Mouse (Mus musculus) liver, embryonic 11.5 days (tissue): ENCODE measurements around the gene Sfrp4. TPM values are rescaled to one million over a fixed set of nuclear protein-coding genes. Genes with fewer than 3 reads are reported as not detected.

ENCODE experiments used
- ATAC-seq: fragments of 200-750 bp; cut with Nextera tagmentation; replicated peaks from 2 replicates; pipeline ENCODE4 v1.8.0; 2017; ENCODE audit warnings: moderate number of reproducible peaks, mild to moderate bottlenecking, moderate TSS enrichment, moderate library complexity; ENCODE audit not compliant: low FRiP score
- DNase-seq: peaks from one replicate; pipeline ENCODE4 v3.0.0-alpha.2; 2017; ENCODE audit warnings: low spot score
- H3K27ac ChIP-seq: fragments of 300-500 bp; sonication (generic); 2 replicates; pipeline ENCODE4 v1.5.1; 2014; ENCODE audit warnings: mild to moderate bottlenecking, low read depth, low read length, control low read depth
- H3K27me3 ChIP-seq: fragments of 300-500 bp; sonication (generic); replicated peaks from 2 replicates; pipeline ENCODE4 v1.6.1; 2014; ENCODE audit warnings: low read length, mixed read lengths; ENCODE audit not compliant: control insufficient read depth, insufficient read depth
- H3K36me3 ChIP-seq: fragments of 300-500 bp; sonication (generic); 2 replicates; pipeline ENCODE4 v1.6.1; 2014; ENCODE audit warnings: mild to moderate bottlenecking, low read length, moderate library complexity, mixed read lengths; ENCODE audit not compliant: control insufficient read depth, insufficient read depth
- H3K4me1 ChIP-seq: fragments of 300-500 bp; sonication (generic); replicated peaks from 2 replicates; pipeline ENCODE4 v1.6.1; 2014; ENCODE audit warnings: low read length, mixed read lengths; ENCODE audit not compliant: control insufficient read depth, insufficient read depth
- H3K4me2 ChIP-seq: fragments of 300-500 bp; sonication (generic); 2 replicates; pipeline ENCODE4 v1.6.1; 2014; ENCODE audit warnings: mild to moderate bottlenecking, control low read depth, moderate library complexity
- H3K4me3 ChIP-seq: fragments of 300-500 bp; sonication (generic); 2 replicates; pipeline ENCODE4 v1.5.1; 2014; ENCODE audit warnings: low read depth, low read length, control low read depth
- H3K9ac ChIP-seq: fragments of 300-500 bp; sonication (generic); 2 replicates; pipeline ENCODE4 v1.6.1; 2014; ENCODE audit warnings: low read depth, low read length, control low read depth
- H3K9me3 ChIP-seq: fragments of 300-500 bp; sonication (generic); 2 replicates; pipeline ENCODE4 v1.6.1; 2016; ENCODE audit warnings: low read length, inconsistent platforms, mixed read lengths; ENCODE audit not compliant: control insufficient read depth
- WGBS: fragments of 180-500 bp; shearing (Covaris S2); extraction: QIAGEN DNeasy Blood & Tissue Kit; methylation state at CpG from one replicate; pipeline ENCODE4 v1.1.7; 2014; 5-methylcytosine and 5-hydroxymethylcytosine counted together
- polyA plus RNA-seq: library from polyadenylated mRNA; unstranded; fragments of >200 nt; fragmentation: Nextera tagmentation; extraction: Ambion mirVana; gene quantifications from 2 replicates; pipeline ENCODE4 v1.2.1, GENCODE M21; 2014

Sfrp4 gene
- polyA plus RNA-seq, 1 experiment from 2014 or later: 1.2 TPM

DNA sequence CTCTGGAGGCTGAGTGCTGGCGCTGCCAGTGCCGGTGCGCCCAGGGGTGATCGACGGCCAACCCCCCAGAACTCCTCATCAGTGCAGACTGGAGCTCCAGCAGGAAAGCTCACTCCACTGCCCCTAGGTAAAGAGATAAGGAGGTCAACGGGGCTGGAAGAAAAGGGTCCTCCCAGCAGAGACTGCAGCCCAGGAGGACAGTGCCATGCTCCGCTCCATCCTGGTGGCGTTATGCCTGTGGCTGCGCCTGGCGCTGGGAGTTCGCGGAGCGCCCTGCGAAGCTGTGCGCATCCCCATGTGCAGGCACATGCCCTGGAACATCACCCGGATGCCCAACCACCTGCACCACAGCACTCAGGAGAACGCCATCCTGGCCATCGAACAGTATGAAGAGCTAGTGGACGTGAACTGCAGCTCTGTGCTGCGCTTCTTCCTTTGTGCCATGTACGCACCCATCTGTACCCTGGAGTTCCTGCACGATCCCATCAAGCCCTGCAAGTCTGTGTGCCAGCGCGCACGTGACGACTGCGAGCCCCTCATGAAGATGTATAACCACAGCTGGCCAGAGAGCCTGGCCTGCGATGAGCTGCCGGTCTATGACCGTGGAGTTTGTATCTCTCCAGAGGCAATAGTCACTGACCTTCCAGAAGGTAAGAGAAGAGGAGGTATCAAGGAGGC, 463 bp downstream of the Sfrp4 start:
- peak; percentile 17; the same call in 1 of the 2 replicates for ATAC-seq
- Histone ChIP-seq H3K9ac (peak overlapping the region; percentile 56), H3K36me3 (no peaks in the 10 kb centered on the region), H3K4me1 (no peaks in the 10 kb centered on the region; the same call in none of the 2 replicates), H3K9me3 (no peaks in the 10 kb centered on the region), H3K4me3 (peak overlapping the region; percentile 53), H3K27ac (no peak overlapping the region), H3K4me2 (peak overlapping the region; percentile 92), H3K27me3 (peaks cover 18% of the 10 kb centered on the region)
- DNase-seq: no peak
- WGBS: 26% methylated on average over 30 of the region's 30 CpGs

DNA sequence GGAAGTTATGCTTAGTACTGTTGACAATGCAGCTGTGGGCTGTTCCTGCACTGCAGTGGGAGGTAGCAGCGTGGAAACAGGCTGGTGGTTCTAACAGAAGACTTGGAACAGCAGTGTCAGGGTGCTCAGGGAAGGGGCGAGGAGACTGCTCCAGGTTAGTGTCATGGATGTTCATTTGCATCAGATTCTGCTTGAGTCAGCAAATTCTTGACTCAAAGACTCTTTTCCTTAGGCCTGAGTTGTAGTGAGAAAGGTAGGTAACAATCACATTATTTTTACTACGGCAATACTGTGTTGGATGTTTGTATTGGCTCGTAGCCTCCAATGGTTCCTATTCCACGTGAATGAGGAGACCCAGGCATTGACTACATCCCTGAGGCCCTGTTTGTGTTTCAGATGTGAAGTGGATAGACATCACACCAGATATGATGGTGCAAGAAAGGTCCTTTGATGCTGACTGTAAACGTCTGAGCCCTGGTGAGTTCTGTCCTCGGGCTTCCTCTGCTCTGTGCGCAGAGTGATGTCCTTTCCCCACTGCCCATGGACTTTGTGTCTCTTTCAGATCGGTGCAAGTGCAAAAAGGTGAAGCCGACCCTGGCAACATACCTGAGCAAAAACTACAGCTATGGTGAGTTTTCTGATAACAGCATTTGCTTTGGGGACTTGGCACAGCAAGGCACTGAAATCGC, 1.9 kb downstream of the Sfrp4 start:
- no peak for ATAC-seq
- WGBS: 79% methylated on average over 11 of the region's 11 CpGs
- peaks cover 18% of the 10 kb centered on the region for H3K27me3 ChIP-seq
- H3K36me3 ChIP-seq: no peaks in the 10 kb centered on the region
- H3K9ac ChIP-seq: no peak overlapping the region
- no peaks in the 10 kb centered on the region for H3K9me3 ChIP-seq
- DNase-seq: no peak
- H3K27ac ChIP-seq: no peak overlapping the region
- no peak overlapping the region for H3K4me2 ChIP-seq
- no peak overlapping the region for H3K4me3 ChIP-seq
- no peaks in the 10 kb centered on the region; the same call in none of the 2 replicates for H3K4me1 ChIP-seq

DNA sequence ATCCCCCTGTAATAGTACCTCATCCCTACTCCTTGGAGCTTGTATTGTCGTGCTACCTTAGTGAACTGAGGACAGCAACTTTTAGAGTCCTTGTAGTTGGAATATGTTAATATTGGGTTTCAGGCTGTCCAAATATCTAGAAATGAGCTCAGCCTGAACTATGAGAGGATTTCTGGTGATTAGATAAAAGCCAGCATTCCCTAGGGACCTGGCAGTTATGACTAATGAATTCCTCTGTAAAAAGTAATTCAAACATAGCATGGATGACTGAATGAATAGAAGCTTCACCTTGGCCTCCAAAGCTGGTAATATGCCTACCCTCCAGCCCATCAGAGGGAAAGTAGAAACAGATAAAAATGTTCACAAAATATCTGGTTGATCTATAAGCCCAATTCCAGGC, 3.6 kb downstream of the Sfrp4 start:
- Histone ChIP-seq H3K9me3 (no peaks in the 10 kb centered on the region), H3K27ac (no peak overlapping the region), H3K27me3 (peaks cover 18% of the 10 kb centered on the region), H3K9ac (no peak overlapping the region), H3K4me1 (no peaks in the 10 kb centered on the region; the same call in none of the 2 replicates), H3K4me2 (no peak overlapping the region), H3K36me3 (no peaks in the 10 kb centered on the region), H3K4me3 (no peak overlapping the region)
- WGBS: 66% methylated on average over 1 of the region's 1 CpGs
- ATAC-seq: no peak
- no peak for DNase-seq

DNA sequence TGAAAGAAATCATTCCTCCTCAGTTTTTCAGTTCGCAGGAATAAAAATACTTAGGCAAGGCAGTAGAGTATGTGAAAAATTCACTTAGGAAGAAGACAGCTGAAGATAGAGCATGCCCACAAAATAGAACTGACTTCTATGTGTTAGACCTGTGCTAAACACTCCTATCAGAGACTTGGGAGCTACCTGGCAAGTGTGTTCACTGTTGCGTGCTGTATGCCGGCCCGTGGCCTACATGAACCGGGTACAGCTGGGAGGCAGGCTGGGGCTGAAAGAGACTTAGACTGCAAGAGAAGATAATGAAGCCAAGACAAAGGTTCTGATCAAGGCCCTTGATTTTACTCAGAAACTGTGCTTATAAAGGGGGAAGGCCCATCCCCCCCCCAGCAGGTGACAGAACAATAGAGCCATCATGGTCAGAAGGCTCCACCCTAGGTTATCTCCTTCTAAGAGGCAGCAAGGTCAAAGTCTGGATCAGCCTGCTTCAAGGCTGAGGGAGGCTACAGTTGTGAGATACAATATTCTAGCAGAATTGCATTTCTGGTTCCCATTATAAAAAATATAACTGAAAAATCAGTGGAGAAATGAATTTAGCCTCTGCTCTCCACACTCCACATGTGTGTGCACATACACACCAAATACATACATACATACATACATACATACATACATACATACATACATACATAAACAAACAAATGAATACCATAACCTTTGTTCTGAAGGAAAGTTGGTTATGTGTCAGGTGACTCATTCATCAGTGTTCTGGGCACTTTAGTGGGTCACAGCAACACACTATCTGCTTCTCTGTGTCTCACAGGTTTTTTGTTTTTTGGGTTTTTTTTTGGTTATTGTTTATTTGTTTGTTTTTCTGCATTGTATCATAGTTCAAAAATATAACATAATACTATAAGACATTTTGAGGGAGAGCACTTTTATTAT, 8.1 kb downstream of the Sfrp4 start:
- ATAC-seq (peak; percentile 57; the same call in 1 of the 2 replicates), DNase-seq (no peak)
- H3K9ac ChIP-seq: no peak overlapping the region
- H3K27ac ChIP-seq: no peak overlapping the region
- H3K4me2 ChIP-seq: no peak overlapping the region
- no peaks in the 10 kb centered on the region for H3K27me3 ChIP-seq
- no peak overlapping the region for H3K4me3 ChIP-seq
- H3K36me3 ChIP-seq: no peaks in the 10 kb centered on the region
- no peaks in the 10 kb centered on the region for H3K9me3 ChIP-seq
- 85% methylated on average over 5 of the region's 5 CpGs for WGBS
- no peaks in the 10 kb centered on the region; the same call in 1 of the 2 replicates for H3K4me1 ChIP-seq

DNA sequence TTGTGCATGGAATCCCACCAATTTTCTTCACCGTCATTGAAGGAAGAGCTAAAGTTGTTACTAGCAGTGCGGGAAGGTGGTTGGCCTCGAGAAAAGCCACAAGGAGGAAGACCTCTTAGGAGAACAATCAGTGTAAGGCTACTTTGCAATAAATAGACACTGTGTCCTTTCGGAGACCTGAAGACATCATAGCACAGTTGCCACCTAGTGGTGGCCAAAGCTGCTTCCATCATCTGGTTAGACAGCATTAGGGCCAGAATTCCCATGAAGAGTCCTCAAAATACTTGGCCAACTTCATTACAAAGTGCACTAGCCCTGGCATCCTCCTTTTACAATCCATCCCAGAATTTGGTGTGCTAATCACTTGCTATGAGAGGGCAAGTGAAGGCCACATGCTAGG, 13.2 kb downstream of the Sfrp4 start:
- no peak overlapping the region for H3K27ac ChIP-seq
- no peak for DNase-seq
- 60% methylated on average over 4 of the region's 4 CpGs for WGBS
- H3K4me1 ChIP-seq: no peaks in the 10 kb centered on the region
- no peak overlapping the region for H3K4me3 ChIP-seq
- H3K4me2 ChIP-seq: no peak overlapping the region
- no peaks in the 10 kb centered on the region for H3K9me3 ChIP-seq
- no peak for ATAC-seq
- no peaks in the 10 kb centered on the region for H3K36me3 ChIP-seq
- no peak overlapping the region for H3K9ac ChIP-seq
- H3K27me3 ChIP-seq: no peaks in the 10 kb centered on the region

DNA sequence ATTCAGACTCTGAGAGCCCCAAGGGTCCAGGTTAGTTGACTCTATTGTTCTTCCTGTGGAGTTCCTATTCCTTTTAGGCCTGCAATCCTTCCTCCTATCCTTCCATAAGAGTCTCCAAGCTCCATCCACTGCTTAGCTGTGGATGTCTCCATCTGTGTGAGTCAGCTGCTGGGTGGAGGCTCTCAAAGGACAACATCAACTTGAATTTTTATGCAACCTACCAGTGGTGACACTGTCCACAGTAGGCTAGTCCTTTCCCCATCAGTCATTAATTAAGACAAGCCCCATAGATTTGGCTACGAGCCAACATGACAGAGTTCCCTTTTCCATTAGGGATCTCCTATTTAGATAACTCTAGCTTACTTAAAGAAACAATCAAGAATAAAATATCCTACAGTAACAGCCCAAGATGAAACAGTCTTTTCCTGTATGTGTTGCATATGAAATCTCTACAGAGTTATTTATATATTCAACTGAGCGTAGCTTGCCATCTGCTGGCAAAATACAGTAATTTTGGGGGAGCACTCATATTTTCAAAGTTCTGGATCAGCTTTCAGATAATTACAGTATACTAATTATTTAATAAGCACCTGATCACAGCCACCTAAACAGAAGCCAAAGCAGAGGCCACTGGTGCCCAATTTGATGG, 17.4 kb downstream of the Sfrp4 start:
- Histone ChIP-seq H3K4me3 (no peak overlapping the region), H3K4me1 (no peaks in the 10 kb centered on the region), H3K27me3 (no peaks in the 10 kb centered on the region), H3K4me2 (no peak overlapping the region), H3K27ac (no peak overlapping the region), H3K36me3 (no peaks in the 10 kb centered on the region), H3K9ac (no peak overlapping the region), H3K9me3 (no peaks in the 10 kb centered on the region)
- WGBS: 74% methylated on average over 2 of the region's 2 CpGs
- no peak for DNase-seq
- no peak for ATAC-seq

DNA sequence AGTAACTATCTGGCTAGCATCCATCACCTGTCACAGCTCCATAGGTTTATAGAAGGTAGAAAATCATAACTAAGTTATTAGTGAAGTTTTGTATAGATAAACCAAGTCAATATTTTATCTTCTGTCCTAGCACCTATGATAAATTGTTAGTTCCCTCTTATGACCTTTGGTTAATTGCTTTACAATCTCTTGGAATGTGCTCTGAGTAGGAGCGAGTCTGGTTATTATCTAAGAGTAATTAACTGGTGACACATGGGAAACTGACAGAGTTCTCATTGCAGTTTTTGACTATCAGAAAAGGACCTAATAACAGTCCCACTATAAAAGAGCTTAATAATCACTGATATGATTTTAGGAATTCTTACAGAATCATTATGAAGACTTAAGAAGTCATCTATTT, 20.6 kb downstream of the Sfrp4 start:
- H3K27ac ChIP-seq: no peak overlapping the region
- ATAC-seq (no peak), DNase-seq (no peak)
- H3K36me3 ChIP-seq: no peaks in the 10 kb centered on the region
- H3K9me3 ChIP-seq: no peaks in the 10 kb centered on the region
- H3K4me1 ChIP-seq: no peaks in the 10 kb centered on the region
- 54% methylated on average over 1 of the region's 1 CpGs for WGBS
- no peak overlapping the region for H3K4me3 ChIP-seq
- no peak overlapping the region for H3K4me2 ChIP-seq
- no peak overlapping the region for H3K9ac ChIP-seq
- H3K27me3 ChIP-seq: no peaks in the 10 kb centered on the region

DNA sequence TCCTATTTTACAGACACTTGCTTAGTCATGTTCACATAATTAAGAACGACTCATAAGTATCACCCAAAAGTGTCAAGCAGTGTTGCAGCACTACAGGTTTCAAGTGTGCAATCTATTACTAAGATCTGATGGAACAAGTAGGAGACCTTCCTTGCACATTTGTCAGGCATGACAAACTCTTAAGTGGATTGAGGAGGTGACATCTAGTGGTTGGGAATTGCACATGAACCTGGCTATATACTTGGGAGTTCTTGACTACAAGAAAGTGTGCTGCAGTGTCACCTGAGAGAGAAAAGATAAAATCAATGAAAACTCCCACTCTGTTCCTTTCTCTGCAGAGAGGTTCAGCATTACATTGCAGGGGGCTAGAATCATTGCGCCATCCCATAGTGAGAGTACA, 21.3 kb downstream of the Sfrp4 start:
- H3K4me1 ChIP-seq: no peaks in the 10 kb centered on the region
- H3K9ac ChIP-seq: no peak overlapping the region
- whole genome bisulfite sequencing: 63% methylated on average over 2 of the region's 2 CpGs
- no peak overlapping the region for H3K27ac ChIP-seq
- DNase-seq (no peak), ATAC-seq (no peak)
- H3K9me3 ChIP-seq: no peaks in the 10 kb centered on the region
- H3K4me2 ChIP-seq: no peak overlapping the region
- H3K4me3 ChIP-seq: no peak overlapping the region
- H3K36me3 ChIP-seq: no peaks in the 10 kb centered on the region
- H3K27me3 ChIP-seq: no peaks in the 10 kb centered on the region
